Comparison of ENCODE assay signal across 8 mouse cellular contexts in the genomic region with DNA sequence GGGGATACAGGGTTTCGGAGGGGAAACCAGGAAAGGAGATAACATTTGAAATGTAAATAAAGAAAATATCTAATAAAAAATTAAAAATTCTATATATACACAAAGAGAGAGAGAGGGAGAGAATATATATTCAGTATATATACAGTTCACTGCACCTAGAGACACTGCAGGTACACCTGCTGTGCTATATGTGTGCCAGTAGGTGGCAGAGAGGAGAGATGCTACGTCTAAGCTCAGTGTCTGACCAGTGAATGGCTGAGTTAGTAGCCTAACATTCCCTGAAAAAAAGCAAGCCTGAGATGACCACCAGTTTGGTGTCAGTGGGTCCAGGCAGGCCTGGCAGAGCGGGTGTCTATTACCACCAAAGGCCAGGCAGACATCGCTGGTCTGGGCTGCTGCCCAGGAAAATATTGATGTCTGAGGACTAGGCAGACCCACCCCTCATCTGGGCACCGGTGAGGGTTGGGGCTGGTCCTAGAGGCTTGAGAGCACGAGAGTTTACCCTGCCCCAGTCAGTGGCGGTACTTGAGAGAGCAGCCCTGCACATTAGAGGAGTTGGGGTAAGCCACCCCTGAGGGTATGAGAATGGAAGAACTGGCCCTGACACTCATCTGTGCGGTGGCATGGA. TPM values are rescaled to one million over a fixed set of nuclear protein-coding genes. Genes with fewer than 3 reads are reported as not detected.
DNase-seq lines count a peak whose midpoint lies in the region; ATAC-seq and TF ChIP-seq lines count a peak whose summit lies in the region.

No protein-coding gene starts in this region.

- TF ChIP-seq CTCF in liver, adult 2 months (IDR thresholded peaks at IDR 0.05; ENCODE audit: low read depth, low read length) = peak; percentile 65; the same call in 1 of the 2 replicates

- peak; percentile 65 for DNase-seq in liver, adult 2 months (ENCODE audit: extremely low read depth, low read depth, low spot score)
- no peak for DNase-seq in liver
- DNase-seq in brain, adult 2 months (ENCODE audit: low read depth, low spot score) = peak; percentile 45
- DNase-seq in left cerebral cortex, adult 9 months (ENCODE audit: low spot score in 2 of 2) = no peak
- no peak for DNase-seq in left cerebral cortex, adult 8-10 months (ENCODE audit: low spot score in 2 of 2)
- no peak for DNase-seq in heart, adult 18-20 months

- H3K4me3 ChIP-seq in liver, adult 2 months (ENCODE audit: insufficient read depth, low read depth, low read length) = no peak overlapping the region
- no peak overlapping the region for H3K4me3 ChIP-seq in hindbrain, embryonic 16.5 days (ENCODE audit: low read length)
- no peak overlapping the region for H3K4me3 ChIP-seq in midbrain, embryonic 15.5 days

- peak overlapping the region; percentile 34; the same call in 1 of the 2 replicates for H3K9ac ChIP-seq in liver, adult 2 months (ENCODE audit: low read depth, low read length)
- no peak overlapping the region for H3K9ac ChIP-seq in hindbrain, embryonic 16.5 days (ENCODE audit: low read depth, low read length)
- no peak overlapping the region for H3K9ac ChIP-seq in midbrain, embryonic 15.5 days

- no peaks in the 10 kb centered on the region for H3K27me3 ChIP-seq in liver, adult 2 months (ENCODE audit: control insufficient read depth, insufficient read depth, low read length)
- H3K27me3 ChIP-seq in hindbrain, embryonic 16.5 days (replicated peaks; ENCODE audit: control insufficient read depth, insufficient read depth, low read length) = no peaks in the 10 kb centered on the region
- H3K27me3 ChIP-seq in midbrain, embryonic 15.5 days (replicated peaks) = no peaks in the 10 kb centered on the region

- TF ChIP-seq POLR2A in liver, adult 2 months (IDR thresholded peaks at IDR 0.05; ENCODE audit: extremely low read depth, insufficient read depth, low read length) = no peak

- no peak overlapping the region for H3K4me2 ChIP-seq in hindbrain, embryonic 16.5 days (ENCODE audit: low read length)
- no peak overlapping the region for H3K4me2 ChIP-seq in midbrain, embryonic 15.5 days

- H3K27ac ChIP-seq in liver, adult 2 months (replicated peaks; ENCODE audit: insufficient read depth, low read depth, low read length) = no peak overlapping the region
- H3K27ac ChIP-seq in hindbrain, embryonic 16.5 days (ENCODE audit: low read depth, low read length) = no peak overlapping the region
- no peak overlapping the region for H3K27ac ChIP-seq in midbrain, embryonic 15.5 days

- ATAC-seq in hindbrain, embryonic 16.5 days = peak; percentile 58; the same call in 1 of the 2 replicates
- peak; percentile 79 for ATAC-seq in midbrain, embryonic 15.5 days (replicated peaks)

- H3K79me2 ChIP-seq in liver, adult 2 months (ENCODE audit: control insufficient read depth, insufficient read depth, low read length) = no peaks in the 10 kb centered on the region

- 36% methylated on average over 8 of the region's 8 CpGs for WGBS in liver, adult 2 months
- WGBS in hindbrain, embryonic 16.5 days = 67% methylated on average over 8 of the region's 8 CpGs
- 75% methylated on average over 8 of the region's 8 CpGs for WGBS in midbrain, embryonic 15.5 days

- peaks cover 5% of the 10 kb centered on the region; the same call in 1 of the 2 replicates for H3K4me1 ChIP-seq in liver, adult 2 months (ENCODE audit: control insufficient read depth, insufficient read depth, low read length)
- no peaks in the 10 kb centered on the region for H3K4me1 ChIP-seq in hindbrain, embryonic 16.5 days (ENCODE audit: control insufficient read depth, insufficient read depth, low read depth, low read length)
- H3K4me1 ChIP-seq in midbrain, embryonic 15.5 days = no peaks in the 10 kb centered on the region

- H3K36me3 ChIP-seq in liver, adult 2 months (ENCODE audit: control insufficient read depth, insufficient read depth, low read length) = no peaks in the 10 kb centered on the region
- H3K36me3 ChIP-seq in hindbrain, embryonic 16.5 days (ENCODE audit: control insufficient read depth, insufficient read depth, low read length) = no peaks in the 10 kb centered on the region
- H3K36me3 ChIP-seq in midbrain, embryonic 15.5 days (replicated peaks) = no peaks in the 10 kb centered on the region

- no peaks in the 10 kb centered on the region for H3K9me3 ChIP-seq in hindbrain, embryonic 16.5 days (ENCODE audit: control insufficient read depth, low read length)
- no peaks in the 10 kb centered on the region for H3K9me3 ChIP-seq in midbrain, embryonic 15.5 days

RNA-seq across cellular contexts. Expression of a gene that starts 18.1 kb away (rescaled TPM):
- total RNA-seq in liver, adult 2 months (2014; rRNA removed) = 104 and 121 TPM in 2 replicates
- polyA plus RNA-seq in liver, adult 2 months (2012; rRNA removed) = 57.1 and 58.8 TPM in 2 replicates
- polyA plus RNA-seq in hindbrain, embryonic 16.5 days (2015; fragmentation: Nextera tagmentation; extraction: Ambion mirVana) = 0.06 and 0.24 TPM in 2 replicates
- polyA plus RNA-seq in midbrain, embryonic 15.5 days (2015; fragmentation: Nextera tagmentation; extraction: Ambion mirVana) = 0.19 TPM in 1 of 2 replicates, not detected in the other
- under 1 TPM; 0.16 to 0.33 (median 0.28) TPM for total RNA-seq in left cerebral cortex, adult 8-10 months (2022)
- not detected for total RNA-seq in heart, adult 18-20 months (2021)

Comparison
In these comparisons a context has a peak if more than half of its experiments do, and no peak if none do; other contexts are left out.
1. DNase-seq: peak in liver, adult 2 months (single experiment) and brain, adult 2 months (single experiment); none in liver (single experiment), left cerebral cortex, adult 9 months (0 of 2), left cerebral cortex, adult 8-10 months (0 of 2) and heart, adult 18-20 months (0 of 2).
2. RNA of a gene that starts 18.1 kb away (total RNA-seq): 104 to 121 TPM in liver, adult 2 months; 0.16 to 0.33 TPM in left cerebral cortex, adult 8-10 months and not detected in heart, adult 18-20 months; every median in the first group is over 10 times any median in the second.